Mouse (Mus musculus) MEL (cell line): ENCODE results near the gene Rtn1.

Source experiments
- EP300 ChIP-seq, 2 experiments: IDR thresholded peaks; 2 replicates each; pipeline ENCODE4 v1.6.1; 2011; ENCODE audit warnings: improper control_type of control experiment in 2 of 2, low read length in 2 of 2, low read depth in 1 of 2, mild to moderate bottlenecking in 1 of 2
- HCFC1 ChIP-seq: IDR thresholded peaks from 2 replicates; pipeline ENCODE4 v1.6.1; 2012; ENCODE audit warnings: low read depth, mild to moderate bottlenecking, inconsistent platforms, low read length, improper control_type of control experiment, moderate library complexity
- MYB ChIP-seq: IDR thresholded peaks from 2 replicates; pipeline ENCODE4 v1.6.1; 2011; ENCODE audit warnings: mild to moderate bottlenecking, low read depth, low read length, improper control_type of control experiment
- POLR2A ChIP-seq, 2 experiments: IDR thresholded peaks; 2 replicates each; pipeline ENCODE4 v1.6.1; 2011 to 2012; ENCODE audit warnings: low read length in 2 of 2, mild to moderate bottlenecking in 2 of 2, control low read depth in 1 of 2, improper control_type of control experiment in 1 of 2, low read depth in 1 of 2, moderate library complexity in 1 of 2; ENCODE audit not compliant: control insufficient read depth in 1 of 2, insufficient read depth in 1 of 2, poor library complexity in 1 of 2
- USF2 ChIP-seq, 2 experiments: IDR thresholded peaks; 2 replicates each; pipeline ENCODE4 v1.6.1; 2011 to 2012; ENCODE audit warnings: improper control_type of control experiment in 2 of 2, low read length in 2 of 2, borderline replicate concordance in 1 of 2, inconsistent platforms in 1 of 2, low read depth in 1 of 2, mild to moderate bottlenecking in 1 of 2; ENCODE audit not compliant: insufficient read depth in 1 of 2

DNA sequence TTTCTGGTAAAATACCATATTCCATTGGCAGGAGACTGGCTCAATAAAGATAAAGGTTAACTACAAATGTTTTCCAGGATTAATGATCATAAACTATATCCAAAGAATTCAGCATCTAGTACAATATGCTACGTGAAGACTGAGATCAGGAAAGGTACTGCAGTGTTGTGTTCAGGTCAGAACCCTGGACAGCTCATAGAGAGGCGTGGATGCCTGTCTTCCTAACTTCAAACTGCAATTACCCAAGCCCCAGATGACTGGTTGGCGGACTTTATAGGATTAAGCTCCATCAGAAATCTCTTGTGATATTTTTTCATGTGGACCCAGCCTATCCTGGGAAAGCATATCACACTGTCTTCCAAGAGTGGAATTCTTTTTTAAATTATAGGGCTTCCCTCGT lies 13.8 kb upstream of the Rtn1 start:
- TF ChIP-seq USF2 (IDR thresholded peaks at IDR 0.05; ENCODE audit: borderline replicate concordance in 1 of 2, insufficient read depth in 1 of 2, low read depth in 1 of 2, low read length in 2 of 2) (no peak), EP300 (IDR thresholded peaks at IDR 0.05; ENCODE audit: low read depth in 1 of 2, low read length in 2 of 2) (no peak), POLR2A (IDR thresholded peaks at IDR 0.05; ENCODE audit: control insufficient read depth in 1 of 2, insufficient read depth in 1 of 2, low read depth in 1 of 2, low read length in 2 of 2, poor library complexity in 1 of 2) (no peak), HCFC1 (no peak), MYB (no peak)
